Mouse (Mus musculus): ENCODE measurements around the gene Kcnh8. TPM values are rescaled to one million over a fixed set of nuclear protein-coding genes. Genes with fewer than 3 reads are reported as not detected.

The Kcnh8 gene
- total and polyA plus RNA-seq, 3 experiments, result not detected

DNA sequence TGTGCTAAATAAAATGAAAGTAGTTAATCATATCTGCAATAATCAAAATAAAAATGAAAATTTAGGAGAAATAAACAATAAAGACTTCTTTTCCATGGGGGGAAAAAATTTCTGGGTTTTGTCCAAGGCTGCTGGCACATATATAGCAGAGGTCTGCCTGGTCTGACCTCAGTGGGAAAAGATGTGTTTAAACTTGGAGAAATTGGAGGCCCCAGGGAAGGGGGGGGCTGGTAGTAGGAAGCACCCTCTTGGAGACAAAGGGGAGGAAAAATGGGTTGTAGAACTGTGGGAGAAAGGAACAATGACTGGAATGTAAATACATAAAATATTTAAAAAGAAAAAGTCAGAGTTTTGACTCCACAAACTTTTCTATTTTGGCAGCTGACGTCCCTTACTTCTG is 276.5 kb downstream of the Kcnh8 start:
- no peak for ATAC-seq (ENCODE audit: extremely low read depth, insufficient number of reproducible peaks, low FRiP score, poor library complexity, severe bottlenecking)
- H3K9me3 ChIP-seq (replicated peaks), result peaks cover 10% of the 10 kb centered on the region
- TF ChIP-seq GATA2 (IDR thresholded peaks at IDR 0.05; ENCODE audit: borderline replicate concordance, low read depth, low read length) (no peak), GATA1 (IDR thresholded peaks at IDR 0.05; ENCODE audit: borderline replicate concordance, low read length) (no peak), CTCF (IDR thresholded peaks at IDR 0.05; ENCODE audit: low read depth, low read length) (no peak)
- H3K27me3 ChIP-seq (ENCODE audit: insufficient read depth, low read length), result no peaks in the 10 kb centered on the region
- H3K4me3 ChIP-seq (ENCODE audit: low read depth, low read length), result no peak overlapping the region
- no peaks in the 10 kb centered on the region for H3K36me3 ChIP-seq (replicated peaks)
- DNase-seq (ENCODE audit: low spot score), result no peak
- H3K4me1 ChIP-seq (ENCODE audit: insufficient read depth, low read depth, low read length), result no peaks in the 10 kb centered on the region

DNA sequence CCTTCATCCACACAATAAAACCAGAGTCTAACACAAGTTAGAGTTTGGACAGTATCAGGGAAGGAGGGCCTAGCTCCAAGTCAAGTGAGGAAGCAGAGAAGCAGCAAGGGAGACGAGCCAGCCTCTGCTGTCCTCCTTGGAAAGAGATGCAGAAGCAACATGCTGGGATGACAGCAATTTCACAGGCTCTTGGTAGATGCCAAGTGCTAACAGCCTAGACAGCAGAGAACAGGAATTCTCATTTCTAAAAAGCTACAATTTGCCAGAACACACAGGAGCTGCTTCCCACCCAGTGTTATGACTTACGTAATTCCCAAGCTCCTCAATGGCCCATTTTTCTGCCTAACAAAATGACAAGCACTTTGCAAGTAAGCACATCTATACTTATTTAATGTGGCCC is 277.5 kb downstream of the Kcnh8 start:
- ATAC-seq (ENCODE audit: extremely low read depth, insufficient number of reproducible peaks, low FRiP score, poor library complexity, severe bottlenecking), result no peak
- Histone ChIP-seq H3K9me3 (replicated peaks) (peaks cover 10% of the 10 kb centered on the region), H3K4me1 (ENCODE audit: insufficient read depth, low read depth, low read length) (no peaks in the 10 kb centered on the region), H3K27me3 (ENCODE audit: insufficient read depth, low read length) (no peaks in the 10 kb centered on the region), H3K36me3 (replicated peaks) (no peaks in the 10 kb centered on the region), H3K4me3 (ENCODE audit: low read depth, low read length) (no peak overlapping the region)
- no peak for DNase-seq (ENCODE audit: low spot score)
- no peak for TF ChIP-seq GATA2 (IDR thresholded peaks at IDR 0.05; ENCODE audit: borderline replicate concordance, low read depth, low read length)

DNA sequence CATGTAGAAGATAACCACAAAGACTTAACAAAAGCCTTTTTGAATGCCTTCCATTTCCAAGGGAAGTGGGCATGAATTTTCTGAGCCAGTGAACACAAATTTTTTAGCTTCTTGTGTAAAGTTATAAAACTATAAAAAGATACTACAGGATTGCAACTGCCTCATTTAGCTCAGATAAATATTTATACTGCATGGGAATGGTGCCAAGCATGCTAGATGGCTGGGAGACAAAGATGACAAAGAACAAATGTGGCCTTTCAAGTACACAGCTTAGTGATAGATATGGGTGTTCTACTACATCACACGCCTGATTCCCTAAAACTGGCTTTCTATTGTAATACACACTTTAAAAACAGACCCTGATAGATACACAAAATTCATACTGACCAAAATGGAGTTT is 282.7 kb downstream of the Kcnh8 start:
- TF ChIP-seq GATA1 (IDR thresholded peaks at IDR 0.05; ENCODE audit: borderline replicate concordance, low read length) (no peak), CTCF (IDR thresholded peaks at IDR 0.05; ENCODE audit: low read depth, low read length) (no peak), POLR2AphosphoS5 (IDR thresholded peaks at IDR 0.05; ENCODE audit: insufficient replicate concordance, low read depth, low read length) (no peak), TAL1 (conservative IDR thresholded peaks at IDR 0.05; ENCODE audit: low read depth, low read length) (no peak), GATA2 (IDR thresholded peaks at IDR 0.05; ENCODE audit: borderline replicate concordance, low read depth, low read length) (no peak)
- DNase-seq (ENCODE audit: low spot score) (no peak), ATAC-seq (ENCODE audit: extremely low read depth, insufficient number of reproducible peaks, low FRiP score, poor library complexity, severe bottlenecking) (no peak)
- H3K27me3 ChIP-seq (ENCODE audit: insufficient read depth, low read length), result no peaks in the 10 kb centered on the region
- no peaks in the 10 kb centered on the region for H3K4me1 ChIP-seq (ENCODE audit: insufficient read depth, low read depth, low read length)
- H3K4me3 ChIP-seq (ENCODE audit: low read depth, low read length), result no peak overlapping the region
- no peaks in the 10 kb centered on the region for H3K36me3 ChIP-seq (replicated peaks)
- peaks cover 5% of the 10 kb centered on the region; the same call in 1 of the 2 replicates for H3K9me3 ChIP-seq (replicated peaks)

DNA sequence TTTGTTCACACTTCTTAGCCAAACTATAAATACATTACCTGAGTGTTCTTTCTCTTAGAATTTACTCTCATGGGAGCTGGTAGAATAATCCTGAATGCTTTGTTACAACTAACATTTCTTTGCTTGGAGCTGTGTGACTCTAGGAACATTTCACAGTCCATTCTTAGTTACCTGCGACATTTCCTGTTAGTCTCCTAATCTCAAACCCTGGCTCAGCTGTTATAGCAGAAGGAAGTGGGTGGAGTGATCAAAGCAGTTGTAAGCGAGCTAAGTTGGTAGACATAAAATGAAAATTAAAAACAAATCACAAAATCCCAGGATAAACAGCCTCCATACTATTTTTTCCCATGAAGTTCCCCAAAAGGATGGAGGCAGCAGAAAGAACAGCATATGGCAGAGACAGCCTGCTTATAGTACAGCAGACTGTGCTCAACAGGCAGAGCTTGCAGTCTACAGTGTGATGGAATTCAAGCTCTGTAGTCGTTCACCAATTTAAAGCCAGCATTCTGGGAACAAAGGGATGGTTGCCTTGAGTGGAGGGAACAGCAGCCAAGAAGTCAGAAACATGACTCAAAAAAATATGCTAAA is 318.1 kb downstream of the Kcnh8 start:
- TF ChIP-seq POLR2AphosphoS5 (IDR thresholded peaks at IDR 0.05; ENCODE audit: insufficient replicate concordance, low read depth, low read length) (no peak), TAL1 (conservative IDR thresholded peaks at IDR 0.05; ENCODE audit: low read depth, low read length) (no peak)
- ATAC-seq (ENCODE audit: extremely low read depth, insufficient number of reproducible peaks, low FRiP score, poor library complexity, severe bottlenecking), result no peak

GRCm38 (mm10) chr17:52943966-52944365 is 341.5 kb downstream of the Kcnh8 start:
- H3K9me3 ChIP-seq (replicated peaks), result 0 out of 2 replicates have a peak, but pooled peaks cover 2% of the 10 kb centered on the region

More for the DNA sequence above, 318.1 kb downstream of the Kcnh8 start:
- DNase-seq (ENCODE audit: low spot score), result no peak
- Histone ChIP-seq H3K9me3 (replicated peaks) (peaks cover 6% of the 10 kb centered on the region), H3K36me3 (replicated peaks) (no peaks in the 10 kb centered on the region), H3K4me1 (ENCODE audit: insufficient read depth, low read depth, low read length) (no peaks in the 10 kb centered on the region), H3K4me3 (ENCODE audit: low read depth, low read length) (no peak overlapping the region), H3K27me3 (ENCODE audit: insufficient read depth, low read length) (no peaks in the 10 kb centered on the region)

DNA sequence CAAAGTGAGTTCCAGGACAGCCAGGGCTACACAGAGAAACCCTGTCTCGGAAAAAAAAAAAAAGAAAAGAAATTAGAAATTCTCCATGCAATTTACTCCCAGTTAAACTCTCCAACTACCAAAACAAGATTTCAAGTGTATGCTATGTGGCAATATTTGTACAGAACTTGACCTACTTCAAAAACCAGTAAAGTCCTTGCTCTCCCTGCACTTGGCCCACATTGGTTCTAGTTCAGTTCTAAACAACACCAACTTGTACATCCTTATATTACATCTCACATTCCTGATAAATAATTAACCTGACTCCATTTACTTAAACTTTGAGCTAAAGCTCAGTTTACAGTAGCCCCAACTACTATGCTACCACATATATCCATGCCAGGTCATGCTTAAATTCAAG is 370.2 kb downstream of the Kcnh8 start:
- H3K27me3 ChIP-seq (ENCODE audit: insufficient read depth, low read length), result no peaks in the 10 kb centered on the region
- H3K4me3 ChIP-seq (ENCODE audit: low read depth, low read length), result no peak overlapping the region
- no peak for TF ChIP-seq CTCF (IDR thresholded peaks at IDR 0.05; ENCODE audit: low read depth, low read length)
- no peak for TF ChIP-seq GATA2 (IDR thresholded peaks at IDR 0.05; ENCODE audit: borderline replicate concordance, low read depth, low read length)
- TF ChIP-seq POLR2AphosphoS5 (IDR thresholded peaks at IDR 0.05; ENCODE audit: insufficient replicate concordance, low read depth, low read length), result no peak
- no peak for TF ChIP-seq TAL1 (conservative IDR thresholded peaks at IDR 0.05; ENCODE audit: low read depth, low read length)
- TF ChIP-seq GATA1 (IDR thresholded peaks at IDR 0.05; ENCODE audit: borderline replicate concordance, low read length), result no peak
- ATAC-seq (ENCODE audit: extremely low read depth, insufficient number of reproducible peaks, low FRiP score, poor library complexity, severe bottlenecking) (no peak), DNase-seq (ENCODE audit: low spot score) (no peak)
- H3K4me1 ChIP-seq (ENCODE audit: insufficient read depth, low read depth, low read length), result no peaks in the 10 kb centered on the region
- H3K9me3 ChIP-seq (replicated peaks), result peaks cover 26% of the 10 kb centered on the region
- H3K36me3 ChIP-seq (replicated peaks), result no peaks in the 10 kb centered on the region

More at GRCm38 (mm10) chr17:52943966-52944365, 341.5 kb downstream of the Kcnh8 start:
- DNase-seq (ENCODE audit: low spot score) (no peak), ATAC-seq (ENCODE audit: extremely low read depth, insufficient number of reproducible peaks, low FRiP score, poor library complexity, severe bottlenecking) (no peak)
- Histone ChIP-seq H3K27me3 (ENCODE audit: insufficient read depth, low read length) (no peaks in the 10 kb centered on the region), H3K36me3 (replicated peaks) (no peaks in the 10 kb centered on the region), H3K4me1 (ENCODE audit: insufficient read depth, low read depth, low read length) (no peaks in the 10 kb centered on the region), H3K4me3 (ENCODE audit: low read depth, low read length) (no peak overlapping the region)
- TF ChIP-seq GATA2 (IDR thresholded peaks at IDR 0.05; ENCODE audit: borderline replicate concordance, low read depth, low read length), result no peak
- TF ChIP-seq POLR2AphosphoS5 (IDR thresholded peaks at IDR 0.05; ENCODE audit: insufficient replicate concordance, low read depth, low read length), result no peak
- TF ChIP-seq GATA1 (IDR thresholded peaks at IDR 0.05; ENCODE audit: borderline replicate concordance, low read length), result no peak

DNA sequence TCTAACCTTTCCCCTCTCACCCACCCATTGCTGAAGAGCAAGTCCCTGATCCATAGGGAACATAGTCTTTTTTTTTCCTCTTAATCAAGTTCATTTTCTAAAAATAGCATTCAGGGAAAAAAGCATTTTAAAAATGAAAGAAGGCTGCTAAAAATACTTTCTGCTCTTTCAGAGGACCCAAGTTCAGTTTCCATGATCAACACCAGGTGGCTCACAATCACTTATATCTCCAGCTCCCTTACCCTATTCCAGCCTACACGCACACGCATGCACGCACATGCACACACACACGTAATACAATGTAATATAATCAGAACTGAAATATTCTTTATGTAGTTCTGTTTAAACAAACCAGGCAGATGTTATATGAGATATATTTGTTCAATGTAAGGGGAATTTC is 378.4 kb downstream of the Kcnh8 start:
- Histone ChIP-seq H3K36me3 (replicated peaks) (no peaks in the 10 kb centered on the region), H3K4me1 (ENCODE audit: insufficient read depth, low read depth, low read length) (no peaks in the 10 kb centered on the region), H3K9me3 (replicated peaks) (peaks cover 16% of the 10 kb centered on the region), H3K27me3 (ENCODE audit: insufficient read depth, low read length) (no peaks in the 10 kb centered on the region), H3K4me3 (ENCODE audit: low read depth, low read length) (no peak overlapping the region)
- DNase-seq (ENCODE audit: low spot score), result no peak
- ATAC-seq (ENCODE audit: extremely low read depth, insufficient number of reproducible peaks, low FRiP score, poor library complexity, severe bottlenecking), result no peak
- TF ChIP-seq POLR2AphosphoS5 (IDR thresholded peaks at IDR 0.05; ENCODE audit: insufficient replicate concordance, low read depth, low read length) (no peak), GATA1 (IDR thresholded peaks at IDR 0.05; ENCODE audit: borderline replicate concordance, low read length) (no peak), CTCF (IDR thresholded peaks at IDR 0.05; ENCODE audit: low read depth, low read length) (no peak), GATA2 (IDR thresholded peaks at IDR 0.05; ENCODE audit: borderline replicate concordance, low read depth, low read length) (no peak), TAL1 (conservative IDR thresholded peaks at IDR 0.05; ENCODE audit: low read depth, low read length) (no peak)
